Mouse (Mus musculus): ENCODE measurements at regions not wholly inside any gene's neighbourhood (a gene's known extent, or its start where the extent isn't known, plus 50 kb on each side); places are given as distances from the start of the nearest gene placed in this dataset.
A peak's percentile ranks its signal among the peaks of the same experiment; 100 is the strongest.
"Not testable (repeated sequence)": the region's sequence is repeated elsewhere in the genome, so short reads cannot be mapped to it uniquely, and the experiment has no call there.

DNA sequence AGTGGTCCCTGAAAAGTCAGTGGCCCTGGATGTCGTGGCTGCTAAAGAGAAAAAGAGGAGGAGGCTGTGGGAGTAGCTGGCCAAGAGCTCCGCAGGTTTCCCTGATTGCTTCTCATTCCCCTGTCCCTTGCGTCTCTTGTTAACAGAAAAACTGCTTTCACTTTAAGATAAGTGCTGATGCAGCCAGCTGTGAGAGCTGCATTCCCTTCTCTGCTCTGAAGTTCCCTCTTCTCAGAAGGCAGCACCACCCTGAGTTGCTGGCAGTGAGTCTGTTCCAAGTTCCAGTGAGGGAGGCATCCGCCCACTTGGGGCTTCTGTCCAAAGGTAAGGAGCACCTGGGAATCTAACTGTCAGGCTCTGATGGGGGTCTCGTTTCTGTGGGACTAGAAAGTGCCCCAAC lies 63.5 kb downstream of the Olfr693 start:
- not testable (repeated sequence) for DNase-seq (ENCODE audit: low spot score in 2 of 2)

DNA sequence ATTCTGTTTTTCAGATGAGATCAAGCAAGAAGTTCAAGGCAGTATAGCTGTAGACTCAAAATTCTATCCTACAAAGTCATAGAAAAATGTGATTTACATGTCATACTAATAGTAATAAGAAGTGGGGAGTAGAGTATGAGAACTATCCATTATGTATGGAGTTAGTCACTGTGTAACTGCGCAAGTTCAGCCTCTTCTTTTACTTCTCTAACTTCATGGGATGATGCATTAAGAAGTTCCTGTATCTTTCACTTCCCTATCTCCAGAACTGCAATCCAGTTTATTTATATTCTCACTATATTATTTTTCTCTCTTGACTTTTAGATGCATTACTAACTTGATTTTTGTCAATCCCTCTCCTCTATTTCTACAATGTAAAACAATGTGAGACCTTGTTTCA lies 67.7 kb downstream of the Olfr693 start:
- no peak for DNase-seq (ENCODE audit: low spot score in 2 of 2)

DNA sequence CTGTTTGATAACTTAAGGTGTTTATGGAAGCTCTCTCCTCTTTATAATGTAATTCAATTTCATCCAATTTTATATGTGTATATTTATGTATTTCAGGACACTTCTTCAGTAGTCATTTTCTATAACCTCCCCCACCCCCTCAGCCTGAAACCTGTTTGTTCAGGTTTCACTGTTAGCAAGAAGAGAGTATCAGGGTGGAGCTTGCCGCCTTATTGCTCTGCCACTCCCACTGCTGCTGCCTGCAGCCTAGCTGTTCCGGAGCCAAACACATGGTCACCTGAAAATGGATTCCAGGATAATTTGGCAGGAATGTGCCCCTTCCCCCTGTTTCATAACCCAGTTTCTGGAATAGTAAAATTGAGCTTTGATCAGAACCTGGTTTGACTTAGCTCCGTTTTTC lies 100.0 kb downstream of the Olfr693 start:
- DNase-seq (ENCODE audit: low spot score in 2 of 2), result no peak

DNA sequence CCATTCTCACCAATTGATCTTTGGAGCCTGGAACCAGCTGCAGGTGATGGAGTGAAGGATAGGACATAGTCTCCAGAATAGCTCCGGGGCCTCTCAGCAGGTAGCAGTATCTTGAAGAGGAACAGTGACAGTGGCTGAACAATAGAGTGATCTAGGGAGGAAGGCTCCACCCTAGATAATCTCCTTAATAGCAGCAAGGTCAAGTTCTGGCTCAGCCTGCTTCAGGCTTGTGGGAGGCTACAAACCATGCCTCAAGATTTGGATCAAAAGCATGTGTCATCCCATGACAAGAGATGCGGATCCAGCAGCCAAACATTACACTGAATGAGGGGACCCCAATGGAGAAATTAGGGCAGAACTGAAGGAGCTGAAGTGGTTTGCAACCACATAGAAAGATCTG lies 112.1 kb downstream of the Olfr693 start:
- not testable (repeated sequence) for DNase-seq (ENCODE audit: low spot score in 2 of 2)

DNA sequence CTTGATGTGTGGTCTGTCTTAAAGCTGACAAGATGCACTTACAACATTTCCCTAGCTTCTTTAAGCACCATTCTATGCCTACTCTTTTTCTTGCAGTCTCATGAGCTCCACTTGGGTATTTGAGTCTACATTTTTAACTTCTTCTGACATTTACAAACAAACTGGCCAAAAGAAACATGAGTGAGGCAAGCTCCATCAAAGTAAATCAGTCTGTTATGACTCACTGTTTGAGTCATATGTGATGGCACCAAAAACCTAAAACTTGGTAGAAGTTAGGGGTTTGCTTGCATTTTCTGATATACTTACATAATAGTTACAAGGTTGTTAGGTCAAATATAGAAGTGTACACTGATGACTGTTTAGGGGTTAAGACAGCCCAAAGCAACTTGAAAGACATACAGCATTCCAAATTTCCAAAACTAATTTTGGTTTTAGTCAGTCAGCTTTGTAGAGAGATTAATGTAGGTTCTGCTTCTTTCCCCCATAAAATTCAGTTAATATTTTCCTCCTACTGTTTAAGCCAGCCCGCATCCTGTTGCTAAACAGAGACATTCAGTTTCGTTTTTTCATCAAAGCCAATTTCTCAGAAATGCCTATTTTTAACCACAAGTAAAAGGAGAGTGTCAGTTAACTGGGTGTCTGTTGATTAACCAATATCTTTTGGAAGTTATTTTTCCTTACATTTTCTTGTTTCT lies 129.4 kb downstream of the Olfr693 start:
- no peak for DNase-seq (ENCODE audit: low spot score in 2 of 2)

DNA sequence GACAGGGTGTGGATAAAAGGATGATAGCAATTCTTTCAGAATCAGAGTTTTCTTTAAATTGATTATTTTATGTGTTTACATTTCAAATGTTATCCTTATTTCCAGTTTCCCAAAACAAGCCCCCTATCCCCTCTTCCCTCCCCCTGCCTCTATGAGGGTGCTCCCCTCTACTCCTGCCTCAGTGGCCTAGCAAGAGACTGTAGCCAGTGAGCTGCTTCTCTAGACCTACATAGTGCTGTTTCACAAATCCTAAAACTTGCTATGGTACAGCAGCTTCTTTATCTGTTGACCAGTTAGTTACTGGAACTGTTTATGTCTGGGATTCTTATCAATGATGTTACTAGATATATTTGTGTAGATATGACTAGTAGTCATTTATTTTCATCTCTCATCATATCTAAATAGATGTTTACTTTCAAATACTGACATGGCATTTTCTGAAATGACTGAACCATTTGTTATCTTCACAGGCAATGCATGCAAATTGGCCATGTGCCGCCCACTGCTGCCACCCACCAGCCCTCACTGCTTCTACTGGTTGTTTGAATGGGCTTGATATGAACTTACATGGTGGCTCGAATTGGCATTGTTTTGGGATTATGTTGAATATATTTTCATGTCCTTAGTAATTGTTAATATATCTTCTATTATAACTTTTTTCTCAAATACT lies 150.8 kb downstream of the Olfr693 start:
- DNase-seq (ENCODE audit: low spot score in 2 of 2), result peak in 1 of 2 experiments; percentile 23

DNA sequence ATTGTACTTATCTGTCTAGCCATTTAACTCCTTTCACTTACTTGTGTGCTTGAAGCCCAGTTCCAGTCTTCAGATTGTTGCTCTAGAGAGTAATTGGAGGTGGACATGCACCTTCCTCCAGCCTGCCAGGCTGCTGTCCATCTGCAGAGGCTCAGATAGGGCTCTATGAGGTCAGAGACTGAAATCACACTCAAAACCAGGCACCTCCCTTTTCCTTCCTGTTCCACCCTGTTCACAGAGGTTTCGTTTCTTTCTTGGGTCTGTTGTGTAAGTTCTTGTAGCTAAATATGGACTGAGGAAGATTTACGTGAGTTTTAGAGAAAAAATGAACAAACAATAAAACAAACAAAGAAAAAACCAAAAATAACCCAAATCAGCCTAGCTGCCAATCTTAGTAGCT lies 151.4 kb downstream of the Olfr693 start:
- DNase-seq (ENCODE audit: low spot score in 2 of 2), result peak in 1 of 2 experiments; percentile 25

DNA sequence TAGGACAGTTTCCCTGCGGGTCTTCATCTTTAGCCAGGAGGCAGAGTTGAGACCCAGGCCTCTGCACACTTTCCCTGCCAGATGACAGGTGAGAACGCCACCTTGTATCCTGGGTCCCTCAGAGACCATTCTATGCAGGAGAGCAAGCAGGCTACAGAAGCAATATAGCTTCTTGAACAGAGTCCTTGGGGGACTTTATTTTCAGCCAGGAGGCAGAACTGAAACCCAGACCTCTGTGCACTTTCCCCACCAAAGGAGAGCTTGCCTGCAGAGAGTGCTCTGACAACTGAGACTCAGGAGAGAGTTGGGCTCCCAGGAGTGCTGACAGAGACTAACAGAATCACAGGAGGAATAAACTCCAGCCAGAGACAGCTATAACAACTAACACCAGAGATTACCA lies 185.5 kb downstream of the Olfr693 start:
- no peak for DNase-seq (ENCODE audit: low spot score in 2 of 2)
